Mouse (Mus musculus) CH12.LX (cell line): ENCODE data around the gene Rps25. TPM values are rescaled to one million over a fixed set of nuclear protein-coding genes. Genes with fewer than 3 reads are reported as not detected.

Experiments used
- DNase-seq: peaks from one replicate; pipeline ENCODE4 v3.0.0-alpha.2; 2013; ENCODE audit errors: extremely low read depth
- H3K27ac ChIP-seq: 2 replicates; pipeline ENCODE4 v1.5.1; 2012; ENCODE audit warnings: low read depth, mild to moderate bottlenecking, control low read depth, moderate library complexity; ENCODE audit not compliant: insufficient read depth
- H3K27me3 ChIP-seq: replicated peaks from 2 replicates; pipeline ENCODE3; 2012; ENCODE audit warnings: inconsistent platforms
- H3K36me3 ChIP-seq, 2 experiments: replicated peaks in 1 of 2; 2 replicates each; pipeline versions ENCODE3 to v1.6.1; 2012; ENCODE audit warnings: inconsistent platforms in 1 of 2, low read length in 1 of 2, mild to moderate bottlenecking in 1 of 2, mixed read lengths in 1 of 2, moderate library complexity in 1 of 2; ENCODE audit not compliant: control insufficient read depth in 1 of 2, insufficient read depth in 1 of 2
- H3K4me1 ChIP-seq, 2 experiments: 2 replicates each; pipeline ENCODE4 v1.6.1; 2012; ENCODE audit warnings: inconsistent platforms in 1 of 2, moderate library complexity in 1 of 2; ENCODE audit not compliant: insufficient read depth in 2 of 2, control insufficient read depth in 1 of 2
- H3K4me2 ChIP-seq: 2 replicates; pipeline ENCODE4 v1.6.1; 2012; ENCODE audit warnings: low read depth, mild to moderate bottlenecking, control low read depth; ENCODE audit not compliant: poor library complexity, insufficient read depth, severe bottlenecking
- H3K4me3 ChIP-seq, 3 experiments: fragments of 150-350 bp in 1 of 3; sonication (generic) in 1 of 3; replicated peaks in 1 of 3; 2 replicates each; pipeline versions ENCODE3 to v1.5.1; 2011 to 2012; ENCODE audit warnings: low read depth in 2 of 3, low read length in 2 of 3, mild to moderate bottlenecking in 2 of 3, moderate library complexity in 2 of 3, control low read depth in 1 of 3, improper control_type of control experiment in 1 of 3, inconsistent platforms in 1 of 3, mixed read lengths in 1 of 3; ENCODE audit not compliant: poor library complexity in 1 of 3
- H3K79me2 ChIP-seq: replicated peaks from 2 replicates; pipeline ENCODE4 v1.6.1; 2012; ENCODE audit warnings: mild to moderate bottlenecking, moderate library complexity; ENCODE audit not compliant: control insufficient read depth, poor library complexity, insufficient read depth, severe bottlenecking; ENCODE audit errors: extremely low read depth
- H3K9ac ChIP-seq: 2 replicates; pipeline ENCODE4 v1.6.1; 2012; ENCODE audit warnings: low read depth, mild to moderate bottlenecking, control low read depth, moderate library complexity; ENCODE audit not compliant: insufficient read depth
- H3K9me3 ChIP-seq: replicated peaks from 2 replicates; pipeline ENCODE3; 2012; ENCODE audit warnings: low read length, inconsistent platforms, mixed read lengths
- BHLHE40 ChIP-seq: IDR thresholded peaks from 2 replicates; pipeline ENCODE4 v1.6.1; 2011; ENCODE audit warnings: mild to moderate bottlenecking, low read depth, low read length, improper control_type of control experiment
- CTCF ChIP-seq, 2 experiments: IDR thresholded peaks in 1 of 2; conservative IDR thresholded peaks in 1 of 2; 2 replicates each; pipeline ENCODE4 v1.5.1; 2011 to 2012; ENCODE audit warnings: low read depth in 2 of 2, low read length in 2 of 2, improper control_type of control experiment in 1 of 2, inconsistent platforms in 1 of 2, mild to moderate bottlenecking in 1 of 2, moderate library complexity in 1 of 2
- ELF1 ChIP-seq: IDR thresholded peaks from 2 replicates; pipeline ENCODE4 v1.6.1; 2014; ENCODE audit warnings: low read depth, mild to moderate bottlenecking, inconsistent platforms, low read length, improper control_type of control experiment
- ETS1 ChIP-seq: conservative IDR thresholded peaks from 2 replicates; pipeline ENCODE4 v1.6.1; 2012; ENCODE audit warnings: low read depth, mild to moderate bottlenecking, inconsistent platforms, low read length, improper control_type of control experiment, moderate library complexity
- HCFC1 ChIP-seq: IDR thresholded peaks from 2 replicates; pipeline ENCODE4 v1.6.1; 2012; ENCODE audit warnings: low read depth, mild to moderate bottlenecking, inconsistent platforms, low read length, improper control_type of control experiment
- IRF4 ChIP-seq: IDR thresholded peaks from 2 replicates; pipeline ENCODE4 v1.6.1; 2014; ENCODE audit warnings: low read depth, mild to moderate bottlenecking, inconsistent platforms, low read length, improper control_type of control experiment
- JUND ChIP-seq: conservative IDR thresholded peaks from 2 replicates; pipeline ENCODE4 v1.6.1; 2011; ENCODE audit warnings: low read depth, low read length, improper control_type of control experiment
- MXI1 ChIP-seq: IDR thresholded peaks from 2 replicates; pipeline ENCODE4 v1.6.1; 2011; ENCODE audit warnings: mild to moderate bottlenecking, low read depth, low read length, improper control_type of control experiment
- PAX5 ChIP-seq: IDR thresholded peaks from 2 replicates; pipeline ENCODE4 v1.6.1; 2012; ENCODE audit warnings: low read length, inconsistent platforms, mixed read lengths
- RAD21 ChIP-seq: IDR thresholded peaks from 2 replicates; pipeline ENCODE4 v1.6.1; 2011; ENCODE audit warnings: low read depth, mild to moderate bottlenecking, low read length, improper control_type of control experiment, moderate library complexity
- RCOR1 ChIP-seq: conservative IDR thresholded peaks from 2 replicates; pipeline ENCODE4 v1.6.1; 2012; ENCODE audit warnings: low read depth, mild to moderate bottlenecking, inconsistent platforms, low read length, improper control_type of control experiment
- SIN3A ChIP-seq: IDR thresholded peaks from 2 replicates; pipeline ENCODE4 v1.6.1; 2012; ENCODE audit warnings: low read length, improper control_type of control experiment, inconsistent platforms
- SMC3 ChIP-seq: IDR thresholded peaks from 2 replicates; pipeline ENCODE4 v1.6.1; 2011; ENCODE audit warnings: low read depth, low read length, improper control_type of control experiment
- USF1 ChIP-seq: IDR thresholded peaks from 2 replicates; pipeline ENCODE4 v1.6.1; 2014; ENCODE audit warnings: low read depth, mild to moderate bottlenecking, inconsistent platforms, low read length, improper control_type of control experiment
- USF2 ChIP-seq: conservative IDR thresholded peaks from 2 replicates; pipeline ENCODE4 v1.6.1; 2011; ENCODE audit warnings: low read depth, low read length, improper control_type of control experiment
- ZKSCAN1 ChIP-seq: IDR thresholded peaks from 2 replicates; pipeline ENCODE4 v1.6.1; 2012; ENCODE audit warnings: low read depth, inconsistent platforms, low read length, improper control_type of control experiment, borderline replicate concordance
- dilution Hi-C: fragments of 300-500 bp; cut with MboI; formaldehyde crosslinking; loops from 2 replicates; pipeline ENCODE4 v1.14.3; 2020; ENCODE audit warnings: low sequenced_read_pairs; ENCODE audit not compliant: extremely low pct_unique_long_range_greater_than_20kb, extremely low pct_ligation_motif_present
- in situ Hi-C: fragments of 300-500 bp; cut with MboI; formaldehyde crosslinking; loops from 3 replicates; pipeline ENCODE4 v1.14.3; 2019; ENCODE audit warnings: low sequenced_read_pairs, low pct_ligation_motif_present, low pct_unique_long_range_greater_than_20kb, mixed read lengths
- polyA plus RNA-seq: library from polyadenylated mRNA; unstranded; fragments of >175 nt; gene quantifications from 2 replicates; pipeline ENCODE4 v1.2.1, GENCODE M21; 2012; ENCODE audit warnings: low read depth; ENCODE audit not compliant: insufficient read length
- total RNA-seq, 2 experiments: library from RNA; depleted of rRNA; stranded (reverse); fragments of 300-350 nt in 1 of 2; fragments of >200 nt in 1 of 2; gene quantifications; 2 replicates each; pipeline ENCODE4 v1.2.3; 2012 to 2014

The Rps25 gene
- total and polyA plus RNA-seq, 3 experiments, result 2,535 to 3,378 (median 3,250) TPM

DNA sequence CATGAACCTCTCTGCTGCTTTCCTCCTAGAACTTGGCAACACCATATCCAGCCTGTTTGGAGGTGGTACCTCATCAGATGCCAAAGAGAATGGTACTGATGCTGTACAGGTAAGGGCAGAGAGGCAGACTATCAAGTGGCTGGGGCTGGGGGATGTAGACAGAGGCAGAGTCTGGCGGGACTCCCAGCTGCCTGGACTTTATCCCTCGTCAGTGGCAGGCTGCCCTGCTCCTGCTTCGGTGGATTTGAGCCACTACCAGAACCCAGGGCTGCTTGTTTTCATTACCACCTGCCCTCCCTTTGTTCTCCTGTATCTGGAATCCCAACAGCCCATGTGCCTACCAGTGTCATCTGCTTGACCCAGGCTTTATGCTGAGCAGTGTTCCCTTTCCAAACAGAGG, 19.7 kb upstream of the Rps25 start:
- dilution Hi-C loops (no loop called here), in situ Hi-C loops (no loop called here)
- no peak overlapping the region for H3K9ac ChIP-seq

DNA sequence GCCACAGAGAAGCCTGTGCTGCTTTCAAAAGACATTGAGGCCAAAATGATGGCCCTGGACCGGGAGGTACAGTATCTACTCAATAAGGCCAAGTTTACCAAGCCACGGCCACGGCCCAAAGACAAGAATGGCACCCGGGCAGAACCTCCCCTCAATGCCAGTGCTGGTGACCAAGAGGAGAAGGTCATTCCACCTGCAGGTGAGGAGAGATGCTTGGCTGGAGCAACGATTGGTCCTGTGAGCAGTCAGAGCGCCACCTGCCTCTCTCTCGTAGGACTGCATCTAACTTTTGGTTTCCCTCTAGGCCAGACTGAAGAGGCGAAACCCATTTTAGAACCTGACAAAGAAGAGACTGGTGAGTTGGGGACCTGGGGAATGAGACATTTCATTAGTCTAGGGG, 17.7 kb upstream of the Rps25 start:
- H3K9ac ChIP-seq, result no peak overlapping the region
- peaks cover 66 to 86% of the 10 kb centered on the region in 2 experiments for H3K36me3 ChIP-seq
- no peaks in the 10 kb centered on the region for H3K9me3 ChIP-seq
- no peaks in the 10 kb centered on the region for H3K27me3 ChIP-seq
- no peak overlapping the region for H3K4me3 ChIP-seq
- dilution Hi-C loops (no loop called here), in situ Hi-C loops (no loop called here)
- TF ChIP-seq SMC3 (peak; percentile 55), ZKSCAN1 (no peak), USF2 (no peak), ELF1 (no peak), CTCF (conservative IDR thresholded peaks at IDR 0.05 in 1 of 2, IDR thresholded peaks at IDR 0.05 in 1 of 2; ENCODE audit: low read depth in 2 of 2, low read length in 2 of 2) (peak; percentile 48 to 76), SIN3A (no peak), RAD21 (peak; percentile 44), USF1 (no peak), BHLHE40 (no peak), PAX5 (no peak), ETS1 (no peak), HCFC1 (no peak), RCOR1 (no peak), JUND (no peak), MXI1 (no peak), IRF4 (no peak)
- H3K4me2 ChIP-seq, result no peak overlapping the region
- H3K4me1 ChIP-seq, result peaks cover 0 to 6% of the 10 kb centered on the region in 2 experiments; a peak in 1 of 4 replicates
- no peak overlapping the region for H3K27ac ChIP-seq
- H3K79me2 ChIP-seq, result no peaks in the 10 kb centered on the region
- DNase-seq, result peak; percentile 61

More for the DNA sequence above, 19.7 kb upstream of the Rps25 start:
- H3K36me3 ChIP-seq, result peaks cover 83 to 97% of the 10 kb centered on the region in 2 experiments
- no peak overlapping the region for H3K4me3 ChIP-seq
- H3K9me3 ChIP-seq, result no peaks in the 10 kb centered on the region
- H3K4me2 ChIP-seq, result no peak overlapping the region
- H3K27ac ChIP-seq, result no peak overlapping the region
- no peaks in the 10 kb centered on the region for H3K4me1 ChIP-seq
- no peaks in the 10 kb centered on the region; the same call in 1 of the 2 replicates for H3K79me2 ChIP-seq
- TF ChIP-seq ELF1 (no peak), CTCF (conservative IDR thresholded peaks at IDR 0.05 in 1 of 2, IDR thresholded peaks at IDR 0.05 in 1 of 2; ENCODE audit: low read depth in 2 of 2, low read length in 2 of 2) (no peak)
- H3K27me3 ChIP-seq, result no peaks in the 10 kb centered on the region
- no peak for DNase-seq
